13 mouse cellular contexts compared by ENCODE assay signal in the genomic region with DNA sequence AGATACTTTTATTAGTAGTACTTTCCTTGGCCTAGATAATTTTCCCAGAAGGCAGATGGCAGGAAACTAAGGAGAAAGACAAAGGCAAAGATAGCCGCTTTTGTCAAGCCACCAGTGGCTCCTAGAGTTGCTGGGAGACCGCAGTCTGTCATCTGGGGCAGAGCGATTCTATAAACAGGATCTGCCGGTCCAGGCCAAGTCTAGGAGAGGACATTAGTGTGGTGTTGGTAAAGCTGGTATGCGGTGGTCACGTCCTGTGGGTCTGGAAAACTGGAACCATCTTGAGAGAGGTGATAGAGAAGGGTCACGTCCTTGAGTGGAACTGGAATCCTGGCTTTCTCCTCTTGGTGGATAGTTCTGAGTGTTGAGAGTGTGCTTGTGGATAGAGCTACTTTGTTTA. TPM values are rescaled to one million over a fixed set of nuclear protein-coding genes. Genes with fewer than 3 reads are reported as not detected.
DNase-seq lines count a peak whose midpoint lies in the region; ATAC-seq and TF ChIP-seq lines count a peak whose summit lies in the region.
"Had no signal": no experiment of that assay in that cellular context is flagged by ENCODE, and none has a peak within 500 bp of the region (broad histone marks: within the 10 kb centered on the region; RNA-seq: fewer than 3 reads in every experiment).

No protein-coding gene starts in this region.

- no peak for TF ChIP-seq POLR2A in heart, adult 2 months (IDR thresholded peaks at IDR 0.05; ENCODE audit: insufficient read depth, low read depth, low read length)

- TF ChIP-seq EP300 in heart, adult 2 months (IDR thresholded peaks at IDR 0.05; ENCODE audit: insufficient read depth, low read depth, low read length), result no peak

- peaks cover 23% of the 10 kb centered on the region for H3K4me1 ChIP-seq in heart, adult 2 months (ENCODE audit: control insufficient read depth, insufficient read depth, low read length)
- peaks cover 70% of the 10 kb centered on the region for H3K4me1 ChIP-seq in heart, embryonic 10.5 days
- peaks cover 57% of the 10 kb centered on the region for H3K4me1 ChIP-seq in liver, embryonic 11.5 days (replicated peaks; ENCODE audit: control insufficient read depth, insufficient read depth, low read length)

- H3K9ac ChIP-seq in heart, adult 2 months (ENCODE audit: low read depth, low read length), result no peak overlapping the region
- H3K9ac ChIP-seq in liver, embryonic 11.5 days (ENCODE audit: low read depth, low read length), result no peak overlapping the region
- H3K9ac ChIP-seq: limb, embryonic 12.5 days had no signal

- H3K27me3 ChIP-seq in heart, adult 2 months (ENCODE audit: control insufficient read depth, insufficient read depth, low read length), result no peaks in the 10 kb centered on the region
- no peaks in the 10 kb centered on the region for H3K27me3 ChIP-seq in heart, embryonic 10.5 days (ENCODE audit: insufficient read depth, poor library complexity, severe bottlenecking)
- H3K27me3 ChIP-seq in liver, embryonic 11.5 days (replicated peaks; ENCODE audit: control insufficient read depth, insufficient read depth, low read length), result no peaks in the 10 kb centered on the region
- H3K27me3 ChIP-seq: limb, embryonic 12.5 days had no signal

- TF ChIP-seq CTCF in heart, adult 2 months (IDR thresholded peaks at IDR 0.05), result no peak

- intact Hi-C loops in heart, adult 2 months (cut with DNase I), result no loop called here
- intact Hi-C loops in heart, postnatal 25 days (cut with DNase I), result loop anchor here (5.0 kb wide), 2 partner anchors 103 to 148 kb away; no protein-coding TSS in a partner anchor

- H3K27ac ChIP-seq in heart, adult 2 months, result peak overlapping the region; percentile 17
- H3K27ac ChIP-seq in heart, embryonic 10.5 days, result peak overlapping the region; percentile 42; the same call in 1 of the 2 replicates
- H3K27ac ChIP-seq in liver, embryonic 11.5 days (ENCODE audit: low read depth, low read length), result 0 out of 2 replicates have a peak overlapping the region, but pooled peaks have one; percentile 26
- H3K27ac ChIP-seq: limb, embryonic 12.5 days had no signal

- H3K4me2 ChIP-seq in liver, embryonic 11.5 days, result peak overlapping the region; percentile 14; the same call in 1 of the 2 replicates
- H3K4me2 ChIP-seq: limb, embryonic 12.5 days had no signal

- no peaks in the 10 kb centered on the region for H3K9me3 ChIP-seq in heart, embryonic 10.5 days
- H3K9me3 ChIP-seq in liver, embryonic 11.5 days (ENCODE audit: control insufficient read depth, low read length), result no peaks in the 10 kb centered on the region
- H3K9me3 ChIP-seq: limb, embryonic 12.5 days had no signal

- peaks cover 39% of the 10 kb centered on the region for H3K36me3 ChIP-seq in heart, adult 2 months (ENCODE audit: control insufficient read depth, insufficient read depth, low read length)
- no peaks in the 10 kb centered on the region for H3K36me3 ChIP-seq in heart, embryonic 10.5 days
- H3K36me3 ChIP-seq in liver, embryonic 11.5 days (ENCODE audit: control insufficient read depth, insufficient read depth, low read length), result no peaks in the 10 kb centered on the region
- H3K36me3 ChIP-seq: limb, embryonic 12.5 days had no signal

- 0 out of 2 replicates have a peak overlapping the region, but pooled peaks have one; percentile 3 for H3K4me3 ChIP-seq in heart, adult 2 months
- H3K4me3 ChIP-seq in heart, embryonic 10.5 days, result peak overlapping the region; percentile 5; the same call in 1 of the 2 replicates
- no peak overlapping the region for H3K4me3 ChIP-seq in liver, embryonic 11.5 days (ENCODE audit: low read depth, low read length)
- H3K4me3 ChIP-seq: limb, embryonic 12.5 days had no signal

- DNase-seq in heart, adult 2 months, result peak in 1 of 2 experiments; percentile 57
- no peak for DNase-seq in heart, postnatal 25 days (ENCODE audit: low spot score)
- DNase-seq in heart, embryonic 10.5 days (ENCODE audit: low spot score), result no peak
- DNase-seq in liver, embryonic 11.5 days (ENCODE audit: low spot score), result no peak
- peak; percentile 42 to 67 for DNase-seq in lung, postnatal 4 days
- no peak for DNase-seq in urinary bladder, postnatal 4 days (ENCODE audit: low spot score in 2 of 2)
- DNase-seq in right cerebral cortex, adult 2 months (ENCODE audit: low spot score in 2 of 2), result no peak
- no peak for DNase-seq in frontal cortex, postnatal 10 days (ENCODE audit: low spot score in 2 of 2)
- DNase-seq: cerebellum, postnatal 14 days; kidney, postnatal 14 days; right cerebral cortex, postnatal 14 days; thymus, adult 18-20 months had no signal

- 24% methylated on average over 7 of the region's 7 CpGs for WGBS in heart, adult 2 months
- 42% methylated on average over 7 of the region's 7 CpGs for WGBS in heart, embryonic 10.5 days
- 56% methylated on average over 7 of the region's 7 CpGs for WGBS in liver, embryonic 11.5 days

- no peak for ATAC-seq in liver, embryonic 11.5 days (replicated peaks; ENCODE audit: low FRiP score)

- peaks cover 6% of the 10 kb centered on the region for H3K79me2 ChIP-seq in heart, adult 2 months (replicated peaks; ENCODE audit: control insufficient read depth, insufficient read depth, low read length)

RNA-seq across cellular contexts. Expression of a gene that starts 3.2 kb away (rescaled TPM):
- 10 to 100 TPM; 67.2 to 77.6 TPM for total RNA-seq in heart, adult 2 months (2021)
- 13.1 and 23.9 TPM in 2 replicates for polyA plus RNA-seq in heart, adult 2 months (2012; rRNA removed)
- total RNA-seq in heart, postnatal 25 days (2021), result 10 to 100 TPM; 78.6 to 79.5 TPM
- polyA plus RNA-seq in heart, embryonic 10.5 days (2016; fragmentation: Nextera tagmentation; extraction: Ambion mirVana), result 11.5 and 20.1 TPM in 2 replicates
- 15.2 and 16.4 TPM in 2 replicates for polyA plus RNA-seq in liver, embryonic 11.5 days (2014; fragmentation: Nextera tagmentation; extraction: Ambion mirVana)

Comparison
In these comparisons a context has a peak if more than half of its experiments do, and no peak if none do; other contexts are left out.
1. DNase-seq: peak in lung, postnatal 4 days (2 of 2); none in heart, postnatal 25 days (single experiment), heart, embryonic 10.5 days (single experiment), liver, embryonic 11.5 days (single experiment), urinary bladder, postnatal 4 days (0 of 2), right cerebral cortex, adult 2 months (0 of 2) and frontal cortex, postnatal 10 days (0 of 2).
2. Peak in every context shown above with its lines, with median percentiles within 50 percentile points of each other: H3K27ac ChIP-seq.